Mouse (Mus musculus) midbrain, postnatal 0 days (tissue): ENCODE measurements at regions not wholly inside any gene's neighbourhood (a gene's known extent, or its start where the extent isn't known, plus 50 kb on each side); places are given as distances from the start of the nearest gene placed in this dataset.

ENCODE experiments used
- ATAC-seq: fragments of 200-750 bp; cut with Nextera tagmentation; 2 replicates; pipeline ENCODE4 v1.8.0; 2017; ENCODE audit warnings: moderate number of reproducible peaks, mild to moderate bottlenecking, moderate TSS enrichment, moderate library complexity; ENCODE audit not compliant: low FRiP score
- DNase-seq: peaks from one replicate; pipeline ENCODE4 v3.0.0-alpha.2; 2015; ENCODE audit warnings: low spot score
- H3K27ac ChIP-seq: fragments of 300-500 bp; sonication (generic); 2 replicates; pipeline ENCODE4 v1.5.1; 2014; ENCODE audit warnings: low read depth, mild to moderate bottlenecking, low read length, mixed read lengths
- H3K27me3 ChIP-seq: fragments of 300-500 bp; sonication (generic); 2 replicates; pipeline ENCODE4 v1.6.1; 2014; ENCODE audit warnings: low read length, control low read depth, mixed read lengths; ENCODE audit not compliant: insufficient read depth
- H3K36me3 ChIP-seq: fragments of 300-500 bp; sonication (generic); 2 replicates; pipeline ENCODE4 v1.6.1; 2014; ENCODE audit warnings: low read length, control low read depth, mixed read lengths; ENCODE audit not compliant: insufficient read depth
- H3K4me1 ChIP-seq: fragments of 300-500 bp; sonication (generic); 2 replicates; pipeline ENCODE4 v1.6.1; 2014; ENCODE audit warnings: mild to moderate bottlenecking, control low read depth, antibody characterized with exemption, low read length, mixed read lengths; ENCODE audit not compliant: insufficient read depth
- H3K4me2 ChIP-seq: fragments of 300-500 bp; sonication (generic); 2 replicates; pipeline ENCODE4 v1.6.1; 2014; ENCODE audit warnings: low read depth, mild to moderate bottlenecking, low read length, mixed read lengths; ENCODE audit not compliant: poor library complexity, severe bottlenecking
- H3K4me3 ChIP-seq: fragments of 300-500 bp; sonication (generic); 2 replicates; pipeline ENCODE4 v1.5.1; 2014; ENCODE audit warnings: low read depth, mild to moderate bottlenecking, low read length, moderate library complexity
- H3K9ac ChIP-seq: fragments of 300-500 bp; sonication (generic); replicated peaks from 2 replicates; pipeline ENCODE4 v1.6.1; 2014; ENCODE audit warnings: mild to moderate bottlenecking, low read length, moderate library complexity, mixed read lengths; ENCODE audit not compliant: poor library complexity, severe bottlenecking
- H3K9me3 ChIP-seq: fragments of 300-500 bp; sonication (generic); 2 replicates; pipeline ENCODE4 v1.6.1; 2016; ENCODE audit warnings: low read length, control low read depth
- CTCF ChIP-seq: IDR thresholded peaks from 2 replicates; pipeline ENCODE4 v1.5.1; 2016; ENCODE audit warnings: antibody characterized with exemption, mild to moderate bottlenecking
- WGBS: fragments of 180-500 bp; shearing (Covaris S2); extraction: QIAGEN DNeasy Blood & Tissue Kit; methylation state at CpG from one replicate; pipeline ENCODE4 v1.1.7; 2014; 5-methylcytosine and 5-hydroxymethylcytosine counted together

DNA sequence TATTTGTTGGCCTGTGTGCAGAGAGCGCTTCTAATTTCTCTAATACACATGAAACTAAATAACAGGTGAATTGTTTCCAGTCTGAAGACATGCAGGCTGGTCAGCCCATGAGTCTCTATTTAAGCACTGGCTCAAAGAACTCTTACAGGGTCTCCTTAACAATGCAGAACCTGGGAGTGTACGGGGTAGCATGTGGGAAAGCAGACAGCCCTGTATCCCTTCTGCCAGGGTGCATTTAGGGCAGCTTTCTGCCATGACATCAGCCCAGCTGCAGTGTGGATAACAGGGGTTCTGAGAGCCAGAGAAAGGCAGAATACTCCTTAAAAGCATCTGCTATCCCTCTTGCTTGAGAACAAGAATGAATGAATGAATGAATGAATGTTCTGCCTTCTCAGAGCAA, 164.7 kb downstream of the Grb14 start:
- TF ChIP-seq CTCF: no peak
- H3K27ac ChIP-seq: no peak overlapping the region
- no peak overlapping the region for H3K4me2 ChIP-seq
- no peak overlapping the region for H3K9ac ChIP-seq
- ATAC-seq: no peak
- H3K4me1 ChIP-seq: no peaks in the 10 kb centered on the region
- 51% methylated on average over 2 of the region's 2 CpGs for WGBS
- DNase-seq: no peak
- H3K27me3 ChIP-seq: no peaks in the 10 kb centered on the region
- H3K4me3 ChIP-seq: no peak overlapping the region
- H3K9me3 ChIP-seq: no peaks in the 10 kb centered on the region
- H3K36me3 ChIP-seq: no peaks in the 10 kb centered on the region

DNA sequence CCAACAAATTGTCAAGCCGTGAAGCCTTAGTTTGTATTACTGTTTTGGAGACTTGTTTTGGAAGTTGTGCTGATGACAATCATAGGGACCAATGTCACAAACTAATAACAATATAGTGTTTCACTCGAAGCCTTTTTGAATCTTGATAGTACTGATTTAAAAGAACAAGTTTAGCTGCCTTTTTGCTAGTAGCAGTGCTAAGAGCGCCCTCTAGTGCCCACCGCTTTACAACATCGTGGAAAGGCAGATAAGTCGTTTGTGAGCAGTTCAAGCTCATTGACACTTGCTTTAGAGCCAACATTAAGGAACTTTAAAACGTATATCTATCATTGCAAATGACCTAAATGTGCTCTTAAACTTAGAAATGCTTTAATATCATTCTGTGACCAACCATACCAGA, 170.9 kb downstream of the Grb14 start:
- H3K27ac ChIP-seq: no peak overlapping the region
- WGBS: 11% methylated on average over 7 of the region's 7 CpGs

DNA sequence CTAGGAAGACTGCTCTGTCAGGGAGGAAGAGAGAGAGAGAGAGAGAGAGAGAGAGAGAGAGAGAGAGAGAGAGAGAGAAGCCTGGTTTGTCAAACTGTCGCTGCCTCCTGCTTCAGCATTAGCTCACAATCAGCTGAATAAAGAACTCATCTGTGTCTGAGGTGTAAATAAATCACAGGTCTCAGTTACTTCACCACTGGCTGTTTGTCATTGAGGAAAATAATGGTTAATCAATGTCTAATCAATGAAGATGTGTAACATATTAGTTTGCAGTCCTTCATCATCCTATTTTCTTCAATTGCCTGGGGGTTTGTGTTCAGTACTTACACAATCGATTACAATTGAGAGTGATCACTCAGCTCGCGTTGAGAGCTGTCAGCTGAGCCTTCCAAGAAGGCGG, 171.9 kb downstream of the Grb14 start:
- DNase-seq: no peak
- 42% methylated on average over 5 of the region's 5 CpGs for WGBS
- TF ChIP-seq CTCF: no peak
- Histone ChIP-seq H3K4me2 (peak overlapping the region; percentile 21; the same call in 1 of the 2 replicates), H3K4me1 (no peaks in the 10 kb centered on the region), H3K9me3 (no peaks in the 10 kb centered on the region), H3K36me3 (no peaks in the 10 kb centered on the region), H3K27me3 (no peaks in the 10 kb centered on the region), H3K9ac (no peak overlapping the region), H3K27ac (no peak overlapping the region), H3K4me3 (no peak overlapping the region)
- no peak for ATAC-seq

More for the DNA sequence above, 170.9 kb downstream of the Grb14 start:
- H3K4me1 ChIP-seq: no peaks in the 10 kb centered on the region
- H3K27me3 ChIP-seq: no peaks in the 10 kb centered on the region
- TF ChIP-seq CTCF: peak; percentile 96
- no peaks in the 10 kb centered on the region for H3K9me3 ChIP-seq
- peak overlapping the region; percentile 21 for H3K4me2 ChIP-seq
- H3K36me3 ChIP-seq: no peaks in the 10 kb centered on the region
- H3K9ac ChIP-seq: no peak overlapping the region
- DNase-seq (peak; percentile 92), ATAC-seq (0 out of 2 replicates have a peak, but pooled peaks have one; percentile 41)
- no peak overlapping the region; the same call in 1 of the 2 replicates for H3K4me3 ChIP-seq

DNA sequence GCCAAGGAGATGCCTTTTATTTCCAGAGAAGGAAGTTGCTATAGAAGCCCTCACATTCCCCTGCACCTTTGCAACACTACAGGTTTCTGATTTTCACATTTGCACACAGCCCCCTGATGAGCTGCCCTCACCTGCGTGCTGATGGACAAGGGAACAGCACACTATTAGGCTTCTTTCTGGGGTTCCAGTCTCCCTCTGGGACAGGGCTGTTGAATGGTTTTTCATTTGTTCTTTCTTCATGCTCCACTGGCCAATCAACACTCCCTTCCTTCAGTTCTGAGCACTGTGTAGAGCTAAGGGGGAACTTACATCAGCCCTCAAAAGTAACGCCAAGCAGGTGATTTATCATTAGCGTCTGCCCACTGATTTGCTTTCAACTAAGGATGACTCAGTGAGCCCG, 173.7 kb downstream of the Grb14 start:
- H3K27me3 ChIP-seq: no peaks in the 10 kb centered on the region
- no peaks in the 10 kb centered on the region for H3K4me1 ChIP-seq
- H3K9ac ChIP-seq: no peak overlapping the region
- H3K4me3 ChIP-seq: no peak overlapping the region
- no peak overlapping the region for H3K4me2 ChIP-seq
- ATAC-seq: no peak
- no peaks in the 10 kb centered on the region for H3K9me3 ChIP-seq
- DNase-seq: no peak
- no peak overlapping the region for H3K27ac ChIP-seq
- H3K36me3 ChIP-seq: no peaks in the 10 kb centered on the region
- TF ChIP-seq CTCF: no peak
- WGBS: 67% methylated on average over 4 of the region's 4 CpGs

DNA sequence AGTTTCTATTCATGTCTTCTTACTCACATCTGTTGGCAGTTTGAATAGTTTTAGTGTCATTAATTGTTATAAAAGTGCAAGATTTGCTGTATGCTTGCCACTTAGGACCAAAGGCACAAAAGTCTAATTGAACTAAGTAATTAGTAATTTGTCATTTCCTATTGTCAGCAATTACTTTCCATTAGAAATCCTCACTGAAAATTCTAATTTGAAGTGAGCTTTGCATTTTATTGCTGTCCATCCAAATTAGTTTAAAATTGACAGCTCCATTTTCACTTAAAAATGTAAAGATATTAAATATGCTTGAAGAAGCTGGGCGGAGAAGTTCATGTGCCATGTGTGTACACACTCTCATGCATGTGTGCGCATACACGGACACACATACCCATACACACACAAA, 174.1 kb downstream of the Grb14 start:
- 95% methylated on average over 3 of the region's 3 CpGs for whole genome bisulfite sequencing
- H3K4me1 ChIP-seq: no peaks in the 10 kb centered on the region
- H3K27ac ChIP-seq: no peak overlapping the region
- ATAC-seq (no peak), DNase-seq (no peak)
- H3K9ac ChIP-seq: no peak overlapping the region
- H3K27me3 ChIP-seq: no peaks in the 10 kb centered on the region
- no peaks in the 10 kb centered on the region for H3K9me3 ChIP-seq
- H3K4me2 ChIP-seq: no peak overlapping the region
- H3K36me3 ChIP-seq: no peaks in the 10 kb centered on the region
- no peak overlapping the region for H3K4me3 ChIP-seq
- no peak for TF ChIP-seq CTCF

DNA sequence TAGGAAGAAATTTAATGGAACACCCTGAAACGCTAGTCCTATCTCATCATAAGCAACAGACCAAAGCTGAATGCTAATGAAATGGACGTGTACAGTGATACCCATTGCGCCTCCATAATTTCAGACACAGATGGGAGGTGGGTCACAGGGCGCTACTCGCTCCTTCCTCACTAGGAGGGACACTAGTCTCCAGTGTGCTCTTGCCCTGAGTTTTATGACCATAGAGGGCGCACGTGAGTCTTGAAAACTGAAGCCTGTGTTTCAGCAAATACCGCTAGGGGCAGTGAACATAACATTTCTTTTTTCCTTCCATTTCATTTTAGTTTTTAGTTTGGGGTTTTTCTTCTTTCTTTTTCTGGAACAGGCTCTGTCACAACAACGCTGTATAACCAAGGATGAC, 200.3 kb downstream of the Grb14 start:
- H3K36me3 ChIP-seq: no peaks in the 10 kb centered on the region
- no peaks in the 10 kb centered on the region for H3K9me3 ChIP-seq
- no peaks in the 10 kb centered on the region for H3K4me1 ChIP-seq
- H3K9ac ChIP-seq: no peak overlapping the region
- H3K4me2 ChIP-seq: no peak overlapping the region
- no peak overlapping the region for H3K4me3 ChIP-seq
- peak; percentile 31 for TF ChIP-seq CTCF
- DNase-seq (no peak), ATAC-seq (no peak)
- WGBS: 71% methylated on average over 9 of the region's 9 CpGs
- H3K27me3 ChIP-seq: no peaks in the 10 kb centered on the region
- H3K27ac ChIP-seq: no peak overlapping the region
